Mouse (Mus musculus) embryonic facial prominence, embryonic 13.5 days (tissue): ENCODE data around the gene Fam114a1. TPM values are rescaled to one million over a fixed set of nuclear protein-coding genes. Genes with fewer than 3 reads are reported as not detected.
A peak's percentile ranks its signal among the peaks of the same experiment; 100 is the strongest.

Source experiments
- ATAC-seq: fragments of 200-750 bp; cut with Nextera tagmentation; 2 replicates; pipeline ENCODE4 v1.8.0; 2017; ENCODE audit warnings: low read depth; ENCODE audit not compliant: insufficient number of reproducible peaks, insufficient read depth, low FRiP score, low TSS enrichment
- H3K27ac ChIP-seq: fragments of 300-500 bp; sonication (generic); 2 replicates; pipeline ENCODE4 v1.5.1; 2015; ENCODE audit warnings: moderate library complexity, mild to moderate bottlenecking, inconsistent platforms
- H3K27me3 ChIP-seq: fragments of 300-500 bp; sonication (generic); 2 replicates; pipeline ENCODE4 v1.6.1; 2015; ENCODE audit warnings: mild to moderate bottlenecking, inconsistent platforms
- H3K36me3 ChIP-seq: fragments of 300-500 bp; sonication (generic); 2 replicates; pipeline ENCODE4 v1.6.1; 2015; ENCODE audit warnings: mild to moderate bottlenecking, inconsistent platforms
- H3K4me1 ChIP-seq: fragments of 300-500 bp; sonication (generic); 2 replicates; pipeline ENCODE4 v1.6.1; 2015; ENCODE audit warnings: inconsistent platforms
- H3K4me2 ChIP-seq: fragments of 300-500 bp; sonication (generic); 2 replicates; pipeline ENCODE4 v1.6.1; 2015; ENCODE audit warnings: moderate library complexity, mild to moderate bottlenecking, inconsistent platforms
- H3K4me3 ChIP-seq: fragments of 300-500 bp; sonication (generic); 2 replicates; pipeline ENCODE4 v1.5.1; 2015; ENCODE audit warnings: mild to moderate bottlenecking, inconsistent platforms
- H3K9ac ChIP-seq: fragments of 300-500 bp; sonication (generic); 2 replicates; pipeline ENCODE4 v1.6.1; 2015; ENCODE audit warnings: mild to moderate bottlenecking, inconsistent platforms
- H3K9me3 ChIP-seq: fragments of 300-500 bp; sonication (generic); 2 replicates; pipeline ENCODE4 v1.6.1; 2016; ENCODE audit warnings: inconsistent platforms
- WGBS: fragments of 180-500 bp; shearing (Covaris S2); methylation state at CpG from one replicate; pipeline ENCODE4 v1.1.7; 2015; ENCODE audit warnings: mixed read lengths; 5-methylcytosine and 5-hydroxymethylcytosine counted together
- polyA plus RNA-seq: library from polyadenylated mRNA; unstranded; fragments of >200 nt; fragmentation: Nextera tagmentation; extraction: Ambion mirVana; gene quantifications from 2 replicates; pipeline ENCODE4 v1.2.1, GENCODE M21; 2015

Fam114a1 gene
- polyA plus RNA-seq, 1 experiment from 2014 or later: 42.8 TPM

GRCm38 (mm10) chr5:65011901-65012573, 42.2 kb downstream of the Fam114a1 start:
- no peaks in the 10 kb centered on the region for H3K4me1 ChIP-seq
- peaks cover 42% of the 10 kb centered on the region for H3K36me3 ChIP-seq
- H3K4me3 ChIP-seq: no peak overlapping the region
- no peak overlapping the region for H3K4me2 ChIP-seq
- H3K27ac ChIP-seq: no peak overlapping the region
- no peak for ATAC-seq
- H3K9ac ChIP-seq: no peak overlapping the region
- no peaks in the 10 kb centered on the region for H3K9me3 ChIP-seq
- H3K27me3 ChIP-seq: no peaks in the 10 kb centered on the region
- WGBS: 74% methylated on average over 7 of the region's 7 CpGs

- Histone ChIP-seq H3K4me2 (no peak overlapping the region), H3K36me3 (peaks cover 32% of the 10 kb centered on the region), H3K9ac (no peak overlapping the region), H3K4me1 (0 out of 2 replicates have a peak, but pooled peaks cover 4% of the 10 kb centered on the region), H3K27me3 (no peaks in the 10 kb centered on the region), H3K4me3 (no peak overlapping the region), H3K27ac (no peak overlapping the region), H3K9me3 (no peaks in the 10 kb centered on the region)
- 82% methylated on average over 3 of the region's 3 CpGs for WGBS
- ATAC-seq: no peak
Observed at GRCm38 (mm10) chr5:65015508-65015907, 45.6 kb downstream of the Fam114a1 start.

- H3K4me3 ChIP-seq: no peak overlapping the region
- H3K4me2 ChIP-seq: no peak overlapping the region
- H3K36me3 ChIP-seq: peaks cover 47% of the 10 kb centered on the region
- H3K9me3 ChIP-seq: no peaks in the 10 kb centered on the region
- H3K4me1 ChIP-seq: 0 out of 2 replicates have a peak, but pooled peaks cover 4% of the 10 kb centered on the region
- ATAC-seq: no peak
- no peak overlapping the region for H3K9ac ChIP-seq
- WGBS: 77% methylated on average over 8 of the region's 8 CpGs
- H3K27ac ChIP-seq: no peak overlapping the region
- no peaks in the 10 kb centered on the region for H3K27me3 ChIP-seq
Observed at GRCm38 (mm10) chr5:65019109-65019508, 49.2 kb downstream of the Fam114a1 start.

- H3K9me3 ChIP-seq: no peaks in the 10 kb centered on the region
- WGBS: 55% methylated on average over 7 of the region's 7 CpGs
- no peak for ATAC-seq
- H3K9ac ChIP-seq: no peak overlapping the region
- no peaks in the 10 kb centered on the region for H3K27me3 ChIP-seq
- H3K4me1 ChIP-seq: 0 out of 2 replicates have a peak, but pooled peaks cover 4% of the 10 kb centered on the region
- H3K4me2 ChIP-seq: no peak overlapping the region
- H3K4me3 ChIP-seq: no peak overlapping the region
- peak overlapping the region; percentile 39; the same call in 1 of the 2 replicates for H3K27ac ChIP-seq
- peaks cover 47% of the 10 kb centered on the region for H3K36me3 ChIP-seq
Observed at GRCm38 (mm10) chr5:65019823-65020222, 50.0 kb downstream of the Fam114a1 start.

- H3K4me2 ChIP-seq: no peak overlapping the region
- peaks cover 28% of the 10 kb centered on the region for H3K36me3 ChIP-seq
- H3K27me3 ChIP-seq: no peaks in the 10 kb centered on the region
- H3K4me1 ChIP-seq: 0 out of 2 replicates have a peak, but pooled peaks cover 4% of the 10 kb centered on the region
- H3K27ac ChIP-seq: no peak overlapping the region
- no peak for ATAC-seq
- WGBS: 96% methylated on average over 4 of the region's 4 CpGs
- no peaks in the 10 kb centered on the region for H3K9me3 ChIP-seq
- no peak overlapping the region for H3K4me3 ChIP-seq
- H3K9ac ChIP-seq: no peak overlapping the region
Observed at GRCm38 (mm10) chr5:65022006-65022405, 52.1 kb downstream of the Fam114a1 start.

GRCm38 (mm10) chr5:65024641-65025040, 54.8 kb downstream of the Fam114a1 start:
- H3K4me1 ChIP-seq: peaks cover 8% of the 10 kb centered on the region
- H3K36me3 ChIP-seq: peaks cover 25% of the 10 kb centered on the region
- WGBS: 76% methylated on average over 2 of the region's 2 CpGs
- H3K4me3 ChIP-seq: no peak overlapping the region
- no peaks in the 10 kb centered on the region for H3K27me3 ChIP-seq
- ATAC-seq: no peak
- no peak overlapping the region for H3K9ac ChIP-seq
- H3K27ac ChIP-seq: no peak overlapping the region
- no peaks in the 10 kb centered on the region for H3K9me3 ChIP-seq
- H3K4me2 ChIP-seq: no peak overlapping the region

GRCm38 (mm10) chr5:65025916-65026315, 56.0 kb downstream of the Fam114a1 start:
- no peak for ATAC-seq
- Histone ChIP-seq H3K9ac (no peak overlapping the region), H3K27me3 (no peaks in the 10 kb centered on the region), H3K4me1 (peaks cover 5% of the 10 kb centered on the region), H3K4me2 (no peak overlapping the region), H3K36me3 (peaks cover 36% of the 10 kb centered on the region), H3K9me3 (no peaks in the 10 kb centered on the region), H3K4me3 (no peak overlapping the region), H3K27ac (no peak overlapping the region)
- 61% methylated on average over 6 of the region's 6 CpGs for WGBS

- Histone ChIP-seq H3K9ac (no peak overlapping the region), H3K27ac (no peak overlapping the region), H3K4me3 (no peak overlapping the region), H3K4me1 (peaks cover 5% of the 10 kb centered on the region), H3K36me3 (peaks cover 39% of the 10 kb centered on the region), H3K9me3 (no peaks in the 10 kb centered on the region), H3K4me2 (no peak overlapping the region), H3K27me3 (no peaks in the 10 kb centered on the region)
- ATAC-seq: no peak
- 73% methylated on average over 9 of the region's 9 CpGs for WGBS
Observed at GRCm38 (mm10) chr5:65026776-65027175, 56.9 kb downstream of the Fam114a1 start.

- H3K9me3 ChIP-seq: no peaks in the 10 kb centered on the region
- no peak overlapping the region for H3K4me3 ChIP-seq
- H3K27ac ChIP-seq: no peak overlapping the region; the same call in 1 of the 2 replicates
- no peaks in the 10 kb centered on the region for H3K27me3 ChIP-seq
- H3K9ac ChIP-seq: no peak overlapping the region
- H3K4me1 ChIP-seq: peaks cover 5% of the 10 kb centered on the region
- 37% methylated on average over 9 of the region's 9 CpGs for WGBS
- ATAC-seq: no peak
- H3K36me3 ChIP-seq: peaks cover 36% of the 10 kb centered on the region
- no peak overlapping the region for H3K4me2 ChIP-seq
Observed at GRCm38 (mm10) chr5:65028019-65028418, 58.1 kb downstream of the Fam114a1 start.

GRCm38 (mm10) chr5:65036597-65036996, 66.7 kb downstream of the Fam114a1 start:
- no peak overlapping the region for H3K27ac ChIP-seq
- no peak overlapping the region for H3K9ac ChIP-seq
- ATAC-seq: no peak
- H3K4me2 ChIP-seq: no peak overlapping the region
- H3K36me3 ChIP-seq: peaks cover 58% of the 10 kb centered on the region
- WGBS: 83% methylated on average over 13 of the region's 13 CpGs
- no peaks in the 10 kb centered on the region for H3K27me3 ChIP-seq
- H3K4me3 ChIP-seq: no peak overlapping the region
- H3K9me3 ChIP-seq: no peaks in the 10 kb centered on the region
- H3K4me1 ChIP-seq: no peaks in the 10 kb centered on the region; the same call in 1 of the 2 replicates

GRCm38 (mm10) chr5:65038305-65038704, 68.4 kb downstream of the Fam114a1 start:
- Histone ChIP-seq H3K27ac (no peak overlapping the region), H3K27me3 (no peaks in the 10 kb centered on the region), H3K9ac (no peak overlapping the region), H3K9me3 (no peaks in the 10 kb centered on the region), H3K4me2 (no peak overlapping the region), H3K4me1 (no peaks in the 10 kb centered on the region; the same call in 1 of the 2 replicates), H3K4me3 (no peak overlapping the region), H3K36me3 (peaks cover 49% of the 10 kb centered on the region)
- ATAC-seq: no peak
- WGBS: 69% methylated on average over 9 of the region's 9 CpGs

GRCm38 (mm10) chr5:65038811-65039571, 69.1 kb downstream of the Fam114a1 start:
- Histone ChIP-seq H3K27ac (no peak overlapping the region), H3K4me3 (no peak overlapping the region), H3K36me3 (peaks cover 44% of the 10 kb centered on the region), H3K9ac (no peak overlapping the region), H3K4me2 (no peak overlapping the region), H3K4me1 (no peaks in the 10 kb centered on the region; the same call in 1 of the 2 replicates), H3K9me3 (no peaks in the 10 kb centered on the region), H3K27me3 (no peaks in the 10 kb centered on the region)
- WGBS: 63% methylated on average over 11 of the region's 11 CpGs
- ATAC-seq: no peak
